Mouse (Mus musculus) T-helper 2 cell (primary cell): ENCODE measurements around the gene Sct.

Experiments used
- in situ Hi-C: fragments of 300-600 bp; cut with MboI, MseI; formaldehyde crosslinking; loops from one replicate; pipeline ENCODE4 v1.15.1; 2025; ENCODE audit warnings: high pct_unique_total_duplicates

Sct gene

DNA sequence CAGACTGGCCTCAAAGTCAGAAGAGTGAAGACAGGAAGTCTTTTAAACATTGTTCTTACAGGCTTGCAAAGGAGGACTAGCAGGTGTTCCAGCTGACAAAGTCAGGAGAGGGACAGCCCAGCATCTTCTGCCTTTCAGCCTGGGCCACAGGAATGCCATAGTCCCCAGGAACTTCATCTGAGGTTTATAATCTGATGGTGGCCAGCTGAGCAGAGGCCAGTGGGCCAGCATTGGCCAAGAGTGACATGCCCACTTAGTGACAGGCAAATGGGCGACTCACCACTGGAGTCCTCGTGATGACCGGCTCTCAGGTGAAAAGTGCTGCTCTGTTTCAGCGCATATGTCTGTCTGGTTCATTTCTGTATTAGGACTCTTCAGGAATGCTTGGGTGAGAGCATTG lies 48.4 kb downstream of the Sct start:
- in situ Hi-C loops, result no loop called here

DNA sequence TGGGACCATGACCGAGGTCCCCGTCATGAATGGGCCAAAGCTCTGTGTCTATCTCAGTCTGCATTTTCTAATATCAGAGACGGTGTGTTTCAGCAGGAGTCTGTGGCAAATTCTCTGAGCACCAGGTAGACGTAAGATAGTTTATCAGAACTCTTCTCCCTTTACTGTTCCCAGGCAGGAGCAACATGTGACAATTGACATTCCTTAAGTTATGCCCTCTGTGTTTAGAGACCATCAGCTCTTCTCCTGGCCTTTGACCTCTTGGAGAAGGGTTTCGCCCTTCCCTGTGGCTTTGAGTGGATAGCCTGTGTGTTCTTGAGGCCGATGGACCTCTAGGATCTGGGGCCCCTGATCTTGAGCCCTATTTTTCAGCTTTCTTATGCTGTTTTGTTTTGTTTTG lies 49.2 kb downstream of the Sct start:
- in situ Hi-C loops, result no loop called here
